Mouse (Mus musculus) embryonic facial prominence, embryonic 11.5 days (tissue): ENCODE results near the gene Snrnp70. TPM values are rescaled to one million over a fixed set of nuclear protein-coding genes. Genes with fewer than 3 reads are reported as not detected.

Experiments used
- polyA plus RNA-seq: library from polyadenylated mRNA; unstranded; fragments of >200 nt; fragmentation: Nextera tagmentation; extraction: Ambion mirVana; gene quantifications from 2 replicates; pipeline ENCODE4 v1.2.1, GENCODE M21; 2014

Snrnp70 gene
- polyA plus RNA-seq, 1 experiment from 2014 or later, result 75.0 TPM

Other genes starting within 250 kb of the Snrnp70 start
- 102 and 104 TPM in 2 replicates for gene Pih1d1, start 241.4 kb downstream of the Snrnp70 start, polyA plus RNA-seq
- gene Aldh16a1, start 241.2 kb downstream of the Snrnp70 start, polyA plus RNA-seq, result 32.3 and 39.1 TPM in 2 replicates
- 1.1 and 1.6 TPM in 2 replicates for gene Slc17a7, start 231.8 kb downstream of the Snrnp70 start, polyA plus RNA-seq
- 0.52 and 0.81 TPM in 2 replicates for gene Gfy, start 216.2 kb downstream of the Snrnp70 start, polyA plus RNA-seq
- not detected in 2 replicates for gene Pth2, start 214.7 kb downstream of the Snrnp70 start, polyA plus RNA-seq
- gene Ccdc155, start 190.8 kb downstream of the Snrnp70 start, polyA plus RNA-seq, result 0.41 and 0.42 TPM in 2 replicates
- gene Dkkl1, start 183.6 kb downstream of the Snrnp70 start, polyA plus RNA-seq, result 1.8 and 2.3 TPM in 2 replicates
- gene Tead2, start 180.0 kb downstream of the Snrnp70 start, polyA plus RNA-seq, result 276 and 285 TPM in 2 replicates
- gene Cd37, start 156.6 kb downstream of the Snrnp70 start, polyA plus RNA-seq, result 0.86 and 1.1 TPM in 2 replicates
- gene Slc6a16, start 154.7 kb downstream of the Snrnp70 start, polyA plus RNA-seq, result 0.21 TPM in 1 of 2 replicates, not detected in the other
- not detected in 2 replicates for gene Slc6a21, start 118.2 kb downstream of the Snrnp70 start, polyA plus RNA-seq
- gene Trpm4, start 62.0 kb downstream of the Snrnp70 start, polyA plus RNA-seq, result 5.0 and 7.2 TPM in 2 replicates
- gene Hrc, start 60.5 kb downstream of the Snrnp70 start, polyA plus RNA-seq, result 0.33 and 0.34 TPM in 2 replicates
- gene Ppfia3, start 28.7 kb downstream of the Snrnp70 start, polyA plus RNA-seq, result 7.4 TPM in 2 replicates
- gene Lin7b, start 25.2 kb downstream of the Snrnp70 start, polyA plus RNA-seq, result 0.77 and 0.86 TPM in 2 replicates
- not detected in 2 replicates for gene Kcna7, start 9.9 kb upstream of the Snrnp70 start, polyA plus RNA-seq
- gene Ntf5, start 18.0 kb upstream of the Snrnp70 start, polyA plus RNA-seq, result 3.9 and 5.1 TPM in 2 replicates
- gene Lhb, start 25.1 kb upstream of the Snrnp70 start, polyA plus RNA-seq, result not detected in 2 replicates
- gene Gys1, start 39.1 kb upstream of the Snrnp70 start, polyA plus RNA-seq, result 28.7 and 30.7 TPM in 2 replicates
- gene Ruvbl2, start 42.4 kb upstream of the Snrnp70 start, polyA plus RNA-seq, result 172 and 179 TPM in 2 replicates
- gene Ftl1, start 64.1 kb upstream of the Snrnp70 start, polyA plus RNA-seq, result 4,830 and 5,123 TPM in 2 replicates
- gene Bax, start 71.2 kb upstream of the Snrnp70 start, polyA plus RNA-seq, result 151 and 168 TPM in 2 replicates
- gene Tulp2, start 86.1 kb upstream of the Snrnp70 start, polyA plus RNA-seq, result 0.43 and 0.95 TPM in 2 replicates
- not detected in 2 replicates for gene Gm45808, start 91.1 kb upstream of the Snrnp70 start, polyA plus RNA-seq
- 2.6 and 3.1 TPM in 2 replicates for gene Dhdh, start 93.1 kb upstream of the Snrnp70 start, polyA plus RNA-seq
- 96.7 and 107 TPM in 2 replicates for gene Nucb1, start 114.7 kb upstream of the Snrnp70 start, polyA plus RNA-seq
- 19.8 and 20.3 TPM in 2 replicates for gene Ppp1r15a, start 130.5 kb upstream of the Snrnp70 start, polyA plus RNA-seq
- 0.62 and 1.3 TPM in 2 replicates for gene Plekha4, start 130.6 kb upstream of the Snrnp70 start, polyA plus RNA-seq
- 0.53 and 0.68 TPM in 2 replicates for gene Hsd17b14, start 159.2 kb upstream of the Snrnp70 start, polyA plus RNA-seq
- 47.0 and 47.3 TPM in 2 replicates for gene Bcat2, start 174.4 kb upstream of the Snrnp70 start, polyA plus RNA-seq
- gene Fgf21, start 219.7 kb upstream of the Snrnp70 start, polyA plus RNA-seq, result 0.22 TPM in 1 of 2 replicates, not detected in the other
- gene Fut1, start 221.5 kb upstream of the Snrnp70 start, polyA plus RNA-seq, result 0.38 TPM in 1 of 2 replicates, not detected in the other
- gene Izumo1, start 226.1 kb upstream of the Snrnp70 start, polyA plus RNA-seq, result 0.08 and 0.11 TPM in 2 replicates
- gene Rasip1, start 231.7 kb upstream of the Snrnp70 start, polyA plus RNA-seq, result 5.4 and 5.7 TPM in 2 replicates
- 1.4 and 1.8 TPM in 2 replicates for gene Mamstr, start 244.2 kb upstream of the Snrnp70 start, polyA plus RNA-seq